In the genomic region with DNA sequence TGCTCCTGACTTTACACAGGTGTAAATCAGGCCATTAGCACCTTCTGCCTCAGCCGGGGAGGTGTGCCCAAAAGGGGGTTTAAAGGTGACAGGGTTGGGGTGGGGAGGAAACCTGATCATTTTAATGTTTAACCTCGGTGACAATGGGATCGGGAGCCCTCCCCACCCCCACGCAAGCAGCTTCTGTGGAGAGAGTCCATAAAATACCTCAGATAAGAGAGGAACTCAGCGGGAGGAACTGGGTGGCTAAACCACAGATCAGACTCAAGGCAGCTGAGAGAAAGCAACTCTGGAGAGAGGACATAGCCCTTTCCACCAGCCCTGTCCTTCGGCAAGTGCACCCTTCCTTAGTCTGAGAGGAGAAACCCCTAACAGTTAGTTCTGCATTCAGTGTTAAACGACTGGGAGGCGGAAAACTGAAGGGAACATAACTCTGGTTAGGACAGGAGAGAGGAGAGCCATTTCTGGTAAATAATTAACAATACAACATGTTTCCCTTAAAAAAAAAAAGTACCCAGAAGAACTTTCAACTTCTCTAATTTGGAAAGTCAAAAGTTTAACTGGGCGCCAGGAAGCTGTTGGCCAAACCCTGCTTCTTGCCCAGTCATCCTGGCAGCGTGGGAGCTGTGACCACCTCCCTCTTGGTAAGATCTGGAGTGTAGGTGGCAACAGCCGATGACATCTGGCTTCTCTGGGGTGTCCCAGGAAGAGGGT, we compare ENCODE assay signal across 8 mouse cellular contexts. TPM values are rescaled to one million over a fixed set of nuclear protein-coding genes. Genes with fewer than 3 reads are reported as not detected.
DNase-seq lines count a peak whose midpoint lies in the region; ATAC-seq lines count a peak whose summit lies in the region.

No protein-coding gene starts in this region.

- DNase-seq in heart, adult 11 months = peak; percentile 93
- DNase-seq in heart, postnatal 25 days (ENCODE audit: low spot score) = no peak
- peak; percentile 41 for DNase-seq in liver, embryonic 11.5 days (ENCODE audit: low spot score)
- DNase-seq in gastrocnemius, postnatal 36 days = no peak
- DNase-seq in hindbrain, embryonic 14.5 days (ENCODE audit: low spot score) = no peak
- no peak for DNase-seq in frontal cortex, postnatal 25 days (ENCODE audit: low spot score in 2 of 2)

- ATAC-seq in intestine, embryonic 16.5 days = peak; percentile 89
- no peak for ATAC-seq in liver, embryonic 11.5 days (replicated peaks; ENCODE audit: low FRiP score)
- ATAC-seq in neutrophil, adult 5-6 weeks (ENCODE audit: extremely low read depth, insufficient number of reproducible peaks, low FRiP score, poor library complexity, severe bottlenecking) = peak; percentile 43
- no peak for ATAC-seq in hindbrain, embryonic 14.5 days (ENCODE audit: low FRiP score)

- H3K4me1 ChIP-seq in intestine, embryonic 16.5 days (ENCODE audit: control insufficient read depth, insufficient read depth, low read length) = peaks cover 8% of the 10 kb centered on the region; the same call in 1 of the 2 replicates
- peaks cover 4% of the 10 kb centered on the region; the same call in 1 of the 2 replicates for H3K4me1 ChIP-seq in liver, embryonic 11.5 days (replicated peaks; ENCODE audit: control insufficient read depth, insufficient read depth, low read length)
- no peaks in the 10 kb centered on the region for H3K4me1 ChIP-seq in hindbrain, embryonic 14.5 days (replicated peaks; ENCODE audit: control insufficient read depth, insufficient read depth, low read length)

- peak overlapping the region; percentile 13; the same call in 1 of the 2 replicates for H3K4me3 ChIP-seq in intestine, embryonic 16.5 days (ENCODE audit: low read length)
- H3K4me3 ChIP-seq in liver, embryonic 11.5 days (ENCODE audit: low read depth, low read length) = no peak overlapping the region
- no peak overlapping the region for H3K4me3 ChIP-seq in hindbrain, embryonic 14.5 days (replicated peaks; ENCODE audit: low read length)

- no peaks in the 10 kb centered on the region for H3K36me3 ChIP-seq in intestine, embryonic 16.5 days (ENCODE audit: control insufficient read depth, insufficient read depth, low read length)
- H3K36me3 ChIP-seq in liver, embryonic 11.5 days (ENCODE audit: control insufficient read depth, insufficient read depth, low read length) = no peaks in the 10 kb centered on the region
- no peaks in the 10 kb centered on the region for H3K36me3 ChIP-seq in hindbrain, embryonic 14.5 days (replicated peaks; ENCODE audit: control insufficient read depth, insufficient read depth)

- H3K27me3 ChIP-seq in intestine, embryonic 16.5 days (replicated peaks; ENCODE audit: control insufficient read depth, insufficient read depth, low read length) = no peaks in the 10 kb centered on the region
- peaks cover 14% of the 10 kb centered on the region for H3K27me3 ChIP-seq in liver, embryonic 11.5 days (replicated peaks; ENCODE audit: control insufficient read depth, insufficient read depth, low read length)
- no peaks in the 10 kb centered on the region for H3K27me3 ChIP-seq in hindbrain, embryonic 14.5 days (ENCODE audit: control insufficient read depth, insufficient read depth, low read length)

- H3K27ac ChIP-seq in intestine, embryonic 16.5 days (ENCODE audit: low read length) = peak overlapping the region; percentile 94
- H3K27ac ChIP-seq in liver, embryonic 11.5 days (ENCODE audit: low read depth, low read length) = peak overlapping the region; percentile 47
- H3K27ac ChIP-seq in hindbrain, embryonic 14.5 days = no peak overlapping the region

- peak overlapping the region; percentile 39; the same call in 1 of the 2 replicates for H3K9ac ChIP-seq in intestine, embryonic 16.5 days (ENCODE audit: low read depth, low read length)
- H3K9ac ChIP-seq in liver, embryonic 11.5 days (ENCODE audit: low read depth, low read length) = no peak overlapping the region
- H3K9ac ChIP-seq in hindbrain, embryonic 14.5 days = no peak overlapping the region

- 22% methylated on average over 11 of the region's 11 CpGs for WGBS in intestine, embryonic 16.5 days
- 10% methylated on average over 11 of the region's 11 CpGs for WGBS in liver, embryonic 11.5 days
- WGBS in hindbrain, embryonic 14.5 days = 55% methylated on average over 11 of the region's 11 CpGs

- peak overlapping the region; percentile 41 for H3K4me2 ChIP-seq in intestine, embryonic 16.5 days (ENCODE audit: low read depth, low read length)
- peak overlapping the region; percentile 38 for H3K4me2 ChIP-seq in liver, embryonic 11.5 days
- H3K4me2 ChIP-seq in hindbrain, embryonic 14.5 days (replicated peaks) = no peak overlapping the region

- no peaks in the 10 kb centered on the region for H3K9me3 ChIP-seq in intestine, embryonic 16.5 days (ENCODE audit: control insufficient read depth, low read length)
- no peaks in the 10 kb centered on the region for H3K9me3 ChIP-seq in liver, embryonic 11.5 days (ENCODE audit: control insufficient read depth, low read length)
- no peaks in the 10 kb centered on the region for H3K9me3 ChIP-seq in hindbrain, embryonic 14.5 days (ENCODE audit: control insufficient read depth, low read length)

- intact Hi-C loops in heart, postnatal 25 days (cut with DNase I) = no loop called here
- intact Hi-C loops in gastrocnemius, postnatal 36 days (cut with DNase I) = no loop called here

RNA-seq across cellular contexts. Expression of a gene that starts 40.9 kb away (rescaled TPM):
- 10 to 100 TPM; 14.6 to 14.7 TPM for total RNA-seq in heart, postnatal 25 days (2021)
- 57.1 and 58.4 TPM in 2 replicates for polyA plus RNA-seq in intestine, embryonic 16.5 days (2015; fragmentation: Nextera tagmentation; extraction: Ambion mirVana)
- 48.9 and 50.3 TPM in 2 replicates for polyA plus RNA-seq in liver, embryonic 11.5 days (2014; fragmentation: Nextera tagmentation; extraction: Ambion mirVana)
- 0.70 and 1.1 TPM in 2 replicates for total RNA-seq in neutrophil, adult 5-6 weeks (2017)
- total RNA-seq in gastrocnemius, postnatal 36 days (2021) = 1 to 10 TPM; 6.6 to 9.7 TPM
- 24.0 and 38.1 TPM in 2 replicates for polyA plus RNA-seq in hindbrain, embryonic 14.5 days (2014; fragmentation: Nextera tagmentation; extraction: Ambion mirVana)

Comparison
In these comparisons a context has a peak if more than half of its experiments do, and no peak if none do; other contexts are left out.
1. DNase-seq: peak in heart, adult 11 months (single experiment) and liver, embryonic 11.5 days (single experiment); none in heart, postnatal 25 days (single experiment), gastrocnemius, postnatal 36 days (0 of 2), hindbrain, embryonic 14.5 days (single experiment) and frontal cortex, postnatal 25 days (0 of 2).
2. ATAC-seq: peak in intestine, embryonic 16.5 days (single experiment) and neutrophil, adult 5-6 weeks (single experiment); none in liver, embryonic 11.5 days (single experiment) and hindbrain, embryonic 14.5 days (single experiment).